Mouse (Mus musculus) spleen, adult 2 months (tissue): ENCODE data around the gene Dph7. TPM values are rescaled to one million over a fixed set of nuclear protein-coding genes. Genes with fewer than 3 reads are reported as not detected.

Experiments used
- DNase-seq, 2 experiments: peaks; one replicate each; pipeline versions ENCODE4 v3.0.0 to v3.0.0-alpha.2; 2012 to 2021; ENCODE audit warnings: low spot score in 2 of 2, low read depth in 1 of 2
- H3K27ac ChIP-seq: fragments of 200-500 bp; 2 replicates; pipeline ENCODE4 v1.5.1; 2012; ENCODE audit warnings: low read length, inconsistent platforms; ENCODE audit not compliant: insufficient read depth
- H3K27me3 ChIP-seq: fragments of 200-500 bp; 2 replicates; pipeline ENCODE4 v1.6.1; 2012; ENCODE audit warnings: mild to moderate bottlenecking, moderate library complexity, low read length, inconsistent platforms; ENCODE audit not compliant: control insufficient read depth, insufficient read depth
- H3K36me3 ChIP-seq: fragments of 200-500 bp; 2 replicates; pipeline ENCODE4 v1.6.1; 2012; ENCODE audit warnings: mild to moderate bottlenecking, low read length, inconsistent platforms; ENCODE audit not compliant: control insufficient read depth, insufficient read depth
- H3K4me1 ChIP-seq: fragments of 200-500 bp; 2 replicates; pipeline ENCODE4 v1.6.1; 2011; ENCODE audit warnings: inconsistent platforms; ENCODE audit not compliant: control insufficient read depth, insufficient read depth, insufficient read length
- H3K4me3 ChIP-seq: fragments of 200-500 bp; 2 replicates; pipeline ENCODE4 v1.5.1; 2011; ENCODE audit warnings: mild to moderate bottlenecking, inconsistent platforms; ENCODE audit not compliant: insufficient read depth, insufficient read length; ENCODE audit errors: extremely low read depth
- CTCF ChIP-seq: fragments of 200-500 bp; IDR thresholded peaks from 2 replicates; pipeline ENCODE4 v1.5.1; 2011; ENCODE audit warnings: mild to moderate bottlenecking, inconsistent platforms; ENCODE audit not compliant: insufficient read depth, insufficient read length, insufficient replicate concordance; ENCODE audit errors: extremely low read depth
- POLR2A ChIP-seq: fragments of 200-500 bp; IDR thresholded peaks from 2 replicates; pipeline ENCODE4 v1.6.1; 2011; ENCODE audit warnings: low read depth, low read length, inconsistent platforms
- WGBS: fragments of 180-500 bp; shearing (Covaris S2); methylation state at CpG from one replicate; pipeline ENCODE4 v1.1.7; 2018; 5-methylcytosine and 5-hydroxymethylcytosine counted together
- polyA plus RNA-seq: library from polyadenylated mRNA; depleted of rRNA; stranded (reverse); fragments of >200 nt; gene quantifications from 2 replicates; pipeline ENCODE4 v1.2.3, GENCODE M21; 2012

The Dph7 gene
- polyA plus RNA-seq, 1 experiment: 16.0 TPM

- no peak for TF ChIP-seq CTCF
- TF ChIP-seq POLR2A: no peak
- H3K27me3 ChIP-seq: no peaks in the 10 kb centered on the region
- DNase-seq: no peak
- H3K36me3 ChIP-seq: peaks cover 14% of the 10 kb centered on the region
- no peak overlapping the region for H3K27ac ChIP-seq
- H3K4me1 ChIP-seq: peaks cover 3% of the 10 kb centered on the region; the same call in 1 of the 2 replicates
- no peak overlapping the region for H3K4me3 ChIP-seq
- whole genome bisulfite sequencing: 95% methylated on average over 8 of the region's 8 CpGs
These were observed 36.9 kb upstream of the Dph7 start for GRCm38 (mm10) chr2:24925284-24925683.

DNA sequence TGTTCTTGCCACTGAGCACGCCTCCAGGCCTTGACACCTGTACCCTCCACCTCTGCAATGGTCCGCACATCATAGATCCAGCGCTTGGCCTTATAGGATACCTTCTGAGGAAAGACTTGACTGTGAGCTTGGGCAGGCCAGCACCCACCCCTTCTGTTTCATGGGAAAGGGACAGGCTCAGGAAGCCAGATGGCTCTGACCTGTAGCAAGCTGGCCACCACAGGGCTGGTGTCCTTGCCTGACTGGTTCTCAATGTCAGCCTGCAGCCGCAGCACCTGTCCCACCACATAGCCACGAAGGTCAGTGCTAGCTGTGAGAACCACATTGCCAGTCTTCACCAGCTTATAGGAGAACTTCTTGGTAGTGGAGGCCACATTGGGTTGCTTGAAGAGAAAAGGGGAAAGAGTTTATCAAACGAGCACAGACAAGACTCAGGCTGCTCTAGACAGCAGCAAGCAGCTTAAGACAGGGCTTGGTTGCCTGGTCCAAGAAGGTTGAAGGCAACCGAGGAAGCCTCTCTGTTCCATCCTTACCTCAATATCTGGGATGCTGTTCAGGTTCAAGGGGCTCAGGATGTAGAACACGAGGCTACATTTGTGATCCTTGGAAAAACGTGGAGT, 35.7 kb upstream of the Dph7 start:
- Histone ChIP-seq H3K27ac (no peak overlapping the region), H3K36me3 (peaks cover 14% of the 10 kb centered on the region), H3K27me3 (no peaks in the 10 kb centered on the region), H3K4me3 (no peak overlapping the region), H3K4me1 (peaks cover 3% of the 10 kb centered on the region; the same call in 1 of the 2 replicates)
- WGBS: 79% methylated on average over 9 of the region's 9 CpGs
- TF ChIP-seq POLR2A: no peak
- no peak for TF ChIP-seq CTCF
- no peak for DNase-seq

GRCm38 (mm10) chr2:24926965-24927358, 35.2 kb upstream of the Dph7 start:
- peaks cover 14% of the 10 kb centered on the region for H3K36me3 ChIP-seq
- H3K4me3 ChIP-seq: no peak overlapping the region
- DNase-seq: no peak
- H3K4me1 ChIP-seq: peaks cover 3% of the 10 kb centered on the region; the same call in 1 of the 2 replicates
- no peaks in the 10 kb centered on the region for H3K27me3 ChIP-seq
- TF ChIP-seq POLR2A (no peak), CTCF (no peak)
- WGBS: 49% methylated on average over 7 of the region's 7 CpGs
- no peak overlapping the region for H3K27ac ChIP-seq

GRCm38 (mm10) chr2:24927810-24928479, 34.3 kb upstream of the Dph7 start:
- 86% methylated on average over 4 of the region's 4 CpGs for WGBS

GRCm38 (mm10) chr2:24929119-24929518, 33.1 kb upstream of the Dph7 start:
- no peak for TF ChIP-seq POLR2A
- TF ChIP-seq CTCF: no peak
- WGBS: 94% methylated on average over 2 of the region's 2 CpGs
- peaks cover 14% of the 10 kb centered on the region for H3K36me3 ChIP-seq
- no peaks in the 10 kb centered on the region for H3K27me3 ChIP-seq
- peaks cover 7% of the 10 kb centered on the region; the same call in 1 of the 2 replicates for H3K4me1 ChIP-seq
- H3K27ac ChIP-seq: no peak overlapping the region
- H3K4me3 ChIP-seq: no peak overlapping the region
- DNase-seq: no peak

More at GRCm38 (mm10) chr2:24927810-24928479, 34.3 kb upstream of the Dph7 start:
- Histone ChIP-seq H3K27ac (no peak overlapping the region), H3K36me3 (peaks cover 14% of the 10 kb centered on the region), H3K4me1 (peaks cover 3% of the 10 kb centered on the region; the same call in 1 of the 2 replicates), H3K4me3 (no peak overlapping the region), H3K27me3 (no peaks in the 10 kb centered on the region)
- DNase-seq: no peak
- TF ChIP-seq CTCF: no peak
- no peak for TF ChIP-seq POLR2A

DNA sequence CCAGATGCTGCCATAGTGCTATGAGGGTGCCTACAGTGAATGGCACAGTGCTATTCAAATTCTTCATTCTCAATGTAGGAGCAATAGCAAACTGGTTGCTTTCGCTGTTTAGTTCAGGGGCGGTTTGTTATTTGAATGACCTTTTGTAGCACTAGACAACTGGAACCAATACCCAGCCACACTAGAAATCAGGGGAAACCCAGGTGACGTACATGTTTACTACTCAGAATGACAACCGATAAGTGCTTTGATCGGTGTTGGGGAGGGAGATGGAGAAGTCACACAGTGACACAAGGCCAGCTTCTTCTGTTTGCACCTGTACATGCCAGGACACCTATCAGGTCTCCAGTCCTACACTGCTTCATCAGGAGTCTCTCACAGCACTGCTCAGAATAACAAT, 32.6 kb upstream of the Dph7 start:
- Histone ChIP-seq H3K36me3 (peaks cover 14% of the 10 kb centered on the region), H3K4me1 (peaks cover 9% of the 10 kb centered on the region; the same call in 1 of the 2 replicates), H3K4me3 (no peak overlapping the region), H3K27me3 (no peaks in the 10 kb centered on the region), H3K27ac (no peak overlapping the region)
- no peak for DNase-seq
- TF ChIP-seq CTCF (no peak), POLR2A (no peak)
- 94% methylated on average over 5 of the region's 5 CpGs for WGBS
